Mouse (Mus musculus) Muller cell, postnatal 12 days (primary cell): Measurements from ENCODE around the gene Inhbc.
"Not testable (repeated sequence)": the region's sequence is repeated elsewhere in the genome, so short reads cannot be mapped to it uniquely, and the experiment has no call there.

ENCODE experiments used
- DNase-seq: peaks from one replicate; pipeline ENCODE4 v3.0.0-alpha.2; 2015; ENCODE audit errors: inconsistent ontology term

Inhbc gene

DNA sequence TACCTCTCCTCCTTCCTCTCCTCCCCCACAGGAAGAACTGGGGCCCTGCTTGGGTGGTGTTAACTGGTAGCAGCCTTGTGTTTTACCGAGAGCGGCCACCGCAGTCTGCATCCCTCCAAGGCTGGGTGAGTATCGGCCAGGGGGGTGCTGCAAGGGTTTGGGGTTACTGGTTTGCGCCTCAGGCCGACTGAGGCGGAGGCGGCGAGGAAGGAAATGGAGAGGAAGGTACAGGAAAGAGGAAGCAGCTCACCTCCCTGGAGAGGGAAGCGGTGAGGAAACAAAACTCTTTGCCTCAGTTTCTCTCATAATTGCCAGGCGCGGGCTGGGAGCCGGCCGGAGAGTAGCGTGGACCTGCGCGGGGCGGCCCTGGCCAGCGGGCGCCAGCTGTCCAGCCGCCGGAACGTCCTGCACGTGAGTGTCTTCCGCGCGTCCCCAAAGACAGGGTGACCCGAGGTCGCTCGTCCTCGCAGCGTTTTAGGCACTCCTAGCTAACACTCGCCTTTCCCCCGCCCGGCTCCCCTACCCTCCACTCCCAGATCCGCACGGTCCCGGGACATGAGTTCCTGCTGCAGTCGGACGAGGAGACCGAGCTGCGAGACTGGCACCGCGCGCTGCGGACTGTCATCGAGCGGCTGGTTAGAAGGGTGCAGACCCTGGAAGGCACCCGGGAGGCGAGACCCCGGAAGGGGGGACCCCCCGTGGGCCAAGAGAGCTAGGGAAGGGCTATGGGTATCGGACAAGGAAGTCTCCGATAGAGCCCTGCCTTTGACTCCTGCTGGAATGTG is 44.0 kb downstream of the Inhbc start:
- peak; percentile 38 for DNase-seq

DNA sequence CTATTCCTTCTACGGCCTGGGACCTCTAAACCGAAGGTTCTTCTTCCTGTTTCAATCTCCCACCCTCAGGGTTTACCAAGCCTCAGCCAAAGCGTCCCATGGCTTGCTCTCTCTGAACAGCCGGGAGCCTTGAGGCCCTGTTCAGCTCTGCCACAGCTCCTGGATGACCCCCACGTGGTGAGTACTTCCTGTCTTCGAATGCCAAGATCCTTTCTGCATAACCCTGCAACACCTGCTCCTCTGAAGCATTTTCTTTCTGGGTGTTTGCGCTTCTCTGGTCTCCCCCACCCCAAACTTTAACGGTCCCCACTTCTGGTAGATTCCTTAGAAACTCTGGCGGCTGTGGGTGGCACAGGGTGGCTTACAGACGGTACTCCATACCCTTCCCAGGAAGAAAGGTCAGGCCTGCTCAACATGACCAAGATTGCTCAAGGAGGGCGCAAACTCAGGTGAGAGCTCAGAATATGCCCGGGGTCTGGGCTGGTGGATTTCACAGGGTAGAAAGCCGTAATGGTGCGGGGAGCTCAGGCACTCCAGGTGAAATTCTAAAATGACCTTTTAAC is 44.7 kb downstream of the Inhbc start:
- DNase-seq, result no peak

DNA sequence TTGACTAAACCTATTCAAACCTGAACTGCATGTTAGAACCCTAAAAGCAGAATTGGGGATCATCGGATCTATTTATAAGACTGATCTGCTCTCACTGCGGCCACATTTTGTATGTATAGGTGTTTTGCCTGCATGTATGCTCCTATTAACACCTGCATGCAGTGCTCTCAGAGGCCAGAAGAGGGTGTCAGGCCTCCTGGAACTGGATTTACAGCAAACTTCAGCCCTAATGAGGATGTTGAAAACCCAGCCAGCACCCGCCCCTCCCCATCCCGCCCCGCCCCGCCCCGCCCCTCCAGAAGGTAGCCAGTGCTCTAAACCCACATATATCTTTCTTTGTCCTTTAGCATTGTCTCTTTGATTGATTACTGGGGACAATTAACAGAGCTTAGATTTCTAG is 45.7 kb downstream of the Inhbc start:
- DNase-seq, result peak; percentile 23

DNA sequence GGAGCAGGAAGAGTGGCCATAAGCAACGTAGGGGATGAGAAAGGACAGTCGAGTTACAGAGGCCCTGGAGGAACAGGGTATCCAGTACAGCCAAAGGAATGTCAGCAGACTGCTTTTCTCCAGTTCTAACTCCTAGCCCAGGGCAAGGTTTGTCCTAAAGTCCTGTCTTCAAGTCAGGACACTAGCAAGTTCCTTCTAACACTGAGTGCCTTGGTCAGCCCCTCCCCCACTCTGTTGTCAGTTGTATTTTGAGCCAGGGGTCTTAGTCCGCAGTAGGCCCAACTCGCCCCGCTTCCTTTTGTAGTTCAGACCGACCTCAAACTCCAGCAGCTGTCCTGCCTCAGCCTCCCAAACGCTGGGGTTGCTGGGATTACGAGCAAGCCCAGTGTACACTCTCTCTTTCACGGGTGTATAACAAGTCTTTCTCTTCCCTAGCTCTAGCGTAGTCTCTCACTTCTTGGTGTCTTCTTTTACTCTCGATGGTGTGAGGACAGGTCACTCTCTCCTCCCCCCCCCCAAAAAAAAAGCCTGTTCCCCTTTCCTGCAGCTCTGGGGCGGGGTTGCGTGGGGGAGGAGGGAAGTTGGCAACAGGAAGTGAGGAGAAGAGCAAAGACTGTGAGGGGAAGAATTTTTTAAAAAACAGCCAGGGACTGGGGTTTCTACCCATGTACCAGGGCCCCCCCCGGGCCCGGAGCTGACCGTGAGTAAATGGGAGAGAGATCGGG is 46.9 kb downstream of the Inhbc start:
- DNase-seq, result no peak

DNA sequence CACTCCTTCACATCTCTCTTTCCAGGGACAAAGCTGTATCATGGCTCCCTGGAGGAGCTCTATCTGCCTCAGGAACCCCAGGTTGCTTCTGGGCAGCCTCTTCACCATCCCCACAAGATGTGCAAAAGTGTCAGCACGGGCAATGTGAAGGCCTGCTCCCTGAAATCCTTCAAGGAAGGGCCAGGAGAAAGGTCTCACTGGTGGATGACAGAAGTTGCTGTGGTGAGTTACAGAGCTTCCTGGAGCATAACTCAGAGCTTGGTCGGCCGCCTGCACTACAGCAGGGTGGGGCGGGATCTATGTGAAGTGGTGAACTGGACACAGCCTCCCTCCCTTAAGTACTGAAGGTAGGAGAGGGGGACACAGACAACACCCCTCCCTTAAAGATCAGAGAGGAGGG is 47.6 kb downstream of the Inhbc start:
- DNase-seq, result no peak

DNA sequence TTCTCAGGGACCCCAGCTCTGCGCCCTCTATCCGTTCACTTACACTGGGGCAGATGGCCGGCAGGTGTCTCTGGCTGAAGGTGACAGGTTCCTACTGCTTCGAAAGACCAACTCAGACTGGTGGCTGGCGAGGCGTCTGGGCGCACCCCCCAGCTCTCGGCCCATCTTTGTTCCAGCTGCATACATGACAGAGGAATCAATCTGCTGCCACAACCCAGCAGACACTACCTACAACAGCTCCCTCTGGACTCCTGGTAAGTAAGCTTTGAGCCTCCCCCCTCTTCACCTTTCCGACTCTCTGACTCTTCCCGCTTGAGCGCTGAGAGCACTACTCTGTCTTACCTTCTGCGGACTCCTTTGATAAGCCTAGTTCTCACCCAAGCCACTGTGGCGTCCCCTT is 48.1 kb downstream of the Inhbc start:
- DNase-seq, result no peak

DNA sequence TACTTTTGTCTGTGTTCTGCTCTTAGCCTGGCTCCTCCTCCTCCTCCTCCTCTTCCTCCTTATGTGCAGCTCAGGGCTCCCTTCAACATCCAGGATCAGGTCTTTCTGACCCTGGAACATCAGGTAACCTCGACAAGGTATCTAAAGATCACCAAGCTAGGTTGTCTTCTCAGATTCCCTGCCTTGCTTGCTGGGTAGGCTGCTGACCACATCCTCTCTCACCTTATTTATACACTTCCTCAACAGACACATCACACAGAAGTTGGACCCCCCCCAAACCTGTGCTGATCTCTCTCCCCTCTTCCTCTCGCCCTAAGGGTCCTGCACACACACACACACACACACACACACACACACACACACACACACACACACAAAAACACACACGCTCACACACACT is 48.6 kb downstream of the Inhbc start, which contains the start of gene Arhgap9:
Arhgap9 (plus strand) TSS at position 344 of the 400 bp plus-strand sequence.
- DNase-seq, result no peak

DNA sequence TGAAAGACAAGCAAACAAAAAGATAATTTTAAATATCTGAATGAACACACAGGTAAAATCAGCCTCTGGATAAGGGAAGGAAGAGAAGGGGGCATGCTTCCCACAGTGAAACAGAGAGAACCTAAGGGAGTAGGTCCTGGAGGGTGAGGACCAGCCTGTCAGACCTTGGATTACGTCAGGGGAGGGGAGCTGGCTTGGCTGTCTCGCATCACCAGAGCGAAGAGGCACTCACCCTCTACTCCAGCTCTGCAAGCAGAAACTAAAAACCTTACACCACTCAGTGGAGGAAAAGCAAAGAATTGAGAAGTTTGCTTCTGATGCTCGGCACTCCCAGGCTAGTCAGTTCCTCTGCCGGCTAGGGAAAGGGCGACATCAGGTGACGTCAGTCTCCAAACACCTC is 50.3 kb downstream of the Inhbc start:
- no peak for DNase-seq

DNA sequence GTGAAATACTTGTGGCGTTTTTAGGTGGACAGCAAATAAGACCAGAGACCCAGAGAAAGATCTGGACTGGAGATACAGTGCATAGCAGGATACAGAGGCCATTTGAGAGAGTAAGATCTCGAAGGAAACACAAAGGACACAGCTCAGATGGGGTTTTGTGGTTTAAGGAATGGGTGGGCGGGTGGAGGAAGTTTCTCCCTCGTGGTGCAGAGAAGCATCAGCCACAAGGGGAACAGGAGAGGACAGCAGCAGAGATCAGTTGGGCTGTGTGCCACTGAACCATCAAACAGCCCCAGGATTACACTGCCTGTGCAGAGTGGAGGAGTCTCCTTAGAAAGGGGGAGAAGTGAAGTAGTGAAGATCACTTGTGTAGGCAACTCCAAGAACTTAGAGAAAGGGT is 52.2 kb downstream of the Inhbc start:
- DNase-seq, result no peak

DNA sequence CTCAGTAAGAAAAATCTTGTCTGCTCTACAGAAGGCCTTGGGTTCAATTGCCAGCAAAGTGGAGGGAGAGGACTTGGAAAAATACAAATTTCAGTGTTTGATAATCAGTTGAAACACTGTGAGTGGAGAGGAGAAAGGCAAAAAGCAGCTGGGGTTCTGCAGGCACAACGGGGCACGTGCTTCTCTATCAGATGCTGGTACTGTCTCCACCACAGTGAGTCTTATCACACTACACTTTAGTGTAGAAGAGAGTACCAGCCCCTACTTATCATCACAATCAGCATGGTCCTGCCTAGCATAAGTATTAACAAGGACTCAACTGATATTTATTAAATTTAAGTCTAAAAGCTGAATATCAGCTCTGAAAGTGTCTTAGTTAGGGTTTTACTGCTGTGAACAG is 53.0 kb downstream of the Inhbc start:
- DNase-seq, result no peak

DNA sequence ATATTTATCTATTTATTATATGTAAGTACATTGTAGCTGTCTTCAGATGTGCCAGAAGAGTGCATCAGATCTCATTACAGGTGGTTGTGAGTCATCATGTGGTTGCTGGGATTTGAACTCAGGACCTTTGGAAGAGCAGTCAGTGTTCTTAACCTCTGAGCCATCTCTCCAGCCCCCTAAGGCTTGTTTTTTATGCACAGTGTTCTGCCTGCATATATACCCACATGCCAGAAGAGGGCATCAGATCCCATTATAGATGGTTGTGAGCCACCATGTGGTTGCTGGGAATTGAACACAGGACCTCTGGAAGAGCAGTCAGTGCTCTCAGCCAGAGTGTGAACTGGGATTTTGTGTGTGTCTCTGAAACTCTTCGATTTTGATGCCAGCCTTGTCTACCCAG is 55.3 kb downstream of the Inhbc start:
- not testable (repeated sequence) for DNase-seq

DNA sequence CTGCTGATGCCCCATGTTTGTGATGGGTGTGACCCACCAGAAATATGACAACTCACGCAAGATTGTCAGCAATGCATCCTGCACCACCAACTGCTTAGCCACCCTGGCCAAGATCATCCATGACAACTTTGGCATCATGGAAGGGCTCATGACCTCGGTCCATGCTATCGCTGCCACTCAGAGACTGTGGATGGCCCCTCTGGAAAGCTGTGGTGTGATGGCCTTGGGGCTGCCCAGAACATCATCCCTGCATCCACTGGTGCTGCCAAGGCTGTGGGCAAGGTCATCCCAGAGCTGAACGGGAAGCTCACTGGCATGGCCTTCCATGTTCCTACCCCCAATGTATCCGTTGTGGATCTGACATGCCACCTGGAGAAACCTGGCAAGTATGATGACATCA is 56.7 kb downstream of the Inhbc start:
- not testable (repeated sequence) for DNase-seq

DNA sequence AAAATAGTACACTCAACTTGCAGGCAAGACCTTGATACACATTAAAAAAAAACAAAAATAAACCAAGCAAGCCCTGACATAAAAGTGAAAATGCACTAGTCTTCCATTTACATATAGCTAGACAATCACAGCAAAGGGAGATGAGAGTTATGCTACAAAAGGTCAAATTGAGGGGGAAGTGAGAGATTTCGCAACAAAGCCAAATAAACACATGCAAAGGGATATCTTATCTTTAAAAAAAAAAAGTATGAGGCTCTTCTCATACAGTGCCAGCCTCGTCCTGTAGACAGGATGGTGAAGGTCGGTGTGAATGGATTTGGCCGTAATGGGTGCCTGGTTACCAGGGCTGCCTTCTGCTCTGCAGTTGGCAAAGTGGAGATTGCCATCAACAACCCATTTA is 57.4 kb downstream of the Inhbc start:
- DNase-seq, result no peak

DNA sequence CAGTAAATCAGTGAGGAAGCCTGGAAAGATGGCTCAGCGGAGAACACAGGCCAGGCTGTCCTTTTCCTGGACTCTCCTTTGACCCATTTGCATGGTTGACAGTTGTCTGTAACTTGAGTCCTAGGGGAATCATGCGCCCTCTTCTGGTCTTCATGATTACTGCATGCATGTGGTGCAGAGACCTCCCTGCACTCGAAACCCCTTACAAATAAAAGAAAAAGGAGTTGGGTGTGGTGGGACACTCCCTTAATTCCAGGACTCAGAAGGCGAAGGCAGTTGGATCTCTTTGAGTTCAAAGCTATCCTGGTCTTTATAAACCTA is 57.9 kb downstream of the Inhbc start:
- DNase-seq, result peak; percentile 78

DNA sequence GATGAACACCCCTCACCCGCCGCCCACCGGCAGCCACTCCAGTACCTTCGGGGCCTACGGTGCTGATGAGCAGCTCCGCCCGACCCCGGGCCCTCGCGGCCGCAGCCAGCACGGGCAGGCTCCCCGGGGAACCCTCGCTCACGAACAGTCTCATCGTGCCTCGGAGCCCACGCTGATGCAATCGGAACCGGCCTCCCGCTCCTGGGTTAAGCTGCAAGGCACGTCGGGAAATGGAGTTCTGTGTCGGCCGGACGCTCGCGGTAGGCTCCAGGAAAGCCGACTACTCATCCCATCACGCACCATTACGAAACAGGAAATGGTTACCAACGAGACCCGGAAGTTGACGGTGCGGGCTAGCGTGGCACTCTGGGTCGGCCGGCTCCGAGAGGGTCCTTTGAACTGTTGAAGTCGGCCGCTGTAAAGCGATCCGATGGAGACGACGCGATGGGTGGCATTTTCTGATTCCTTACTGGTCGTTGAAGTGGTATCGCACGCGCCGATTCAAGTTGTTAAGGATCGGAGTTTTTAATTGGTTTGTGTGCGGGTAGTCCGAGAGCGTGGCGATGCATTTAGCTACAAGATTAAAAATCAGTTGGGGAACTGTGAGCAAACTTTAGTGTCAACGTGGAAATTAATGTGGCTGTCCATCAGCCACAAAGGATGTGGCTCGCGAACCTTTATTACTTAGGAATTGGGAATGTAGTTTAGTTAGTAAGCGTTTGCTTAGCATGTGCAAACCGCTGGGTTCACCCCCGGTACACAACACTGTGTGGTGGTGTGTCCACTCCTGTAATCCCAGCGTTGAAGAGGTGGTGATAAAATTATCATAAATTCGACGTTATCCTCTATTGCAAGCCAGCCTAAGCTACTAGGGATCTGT is 58.5 kb downstream of the Inhbc start, which contains the start of gene Mars:
Mars (minus strand) TSS at position 311 of the 880 bp plus-strand sequence.
- peak; percentile 95 for DNase-seq

DNA sequence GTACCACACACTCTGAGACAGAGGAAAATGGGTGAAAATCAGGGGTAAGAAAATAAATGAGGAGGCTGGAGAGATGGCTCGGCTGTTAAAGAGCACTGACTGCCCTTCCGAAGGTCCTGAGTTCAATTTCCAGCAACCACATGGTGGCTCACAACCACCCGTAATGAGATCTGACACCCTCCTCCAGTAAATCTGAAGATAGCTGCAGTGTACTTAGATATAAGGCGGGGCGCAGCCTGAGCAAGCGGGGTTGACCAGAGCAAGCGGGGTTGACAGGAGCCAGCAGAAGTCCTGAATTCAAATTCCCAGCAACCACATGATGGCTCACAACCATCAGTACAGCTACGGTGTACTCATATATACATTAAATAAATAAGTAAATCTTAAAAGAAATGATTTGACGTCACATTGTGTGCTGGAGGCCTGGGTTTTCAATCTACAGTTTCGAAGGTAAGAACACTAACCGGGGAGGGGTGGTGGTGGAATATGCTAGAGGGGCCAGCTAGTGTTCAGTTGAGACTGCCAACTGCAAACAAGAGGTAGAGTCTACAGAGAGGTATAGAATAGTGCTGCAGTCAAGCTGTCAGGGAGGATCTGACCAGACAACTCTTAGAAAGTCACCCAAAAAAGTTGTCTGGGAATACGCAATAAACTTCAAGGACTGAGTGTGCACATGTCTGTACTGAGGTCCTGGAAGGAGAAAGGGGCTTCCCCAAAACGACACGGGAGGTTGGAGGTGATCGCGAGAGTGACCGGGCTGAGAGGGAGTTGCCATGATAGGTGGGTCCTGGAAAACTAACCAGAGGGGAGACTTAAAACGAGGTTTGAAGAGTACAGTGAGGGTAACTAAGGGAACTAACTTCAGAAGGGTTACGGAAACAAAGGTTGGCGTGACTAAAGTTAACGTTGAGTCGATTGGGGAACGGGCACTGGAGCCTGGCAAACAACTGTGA is 59.4 kb downstream of the Inhbc start:
- DNase-seq, result peak; percentile 75

DNA sequence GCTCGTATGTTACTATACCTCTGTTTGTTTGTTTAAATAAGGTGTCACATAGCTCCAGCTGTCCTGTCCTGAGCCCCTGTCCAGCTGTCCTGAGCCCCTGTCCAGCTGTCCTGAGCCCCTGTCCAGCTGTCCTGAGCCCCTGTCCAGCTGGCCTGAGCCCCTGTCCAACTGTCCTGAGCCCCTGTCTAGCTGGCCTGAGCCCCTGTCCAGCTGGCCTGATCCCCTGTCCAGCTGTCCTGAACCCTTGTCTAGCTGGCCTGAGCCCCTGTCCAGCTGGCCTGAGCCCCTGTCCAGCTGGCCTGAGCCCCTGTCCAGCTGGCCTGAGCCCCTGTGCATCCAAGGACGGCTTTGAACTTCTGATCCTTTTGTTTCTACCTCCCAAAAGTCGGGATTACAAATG is 61.1 kb downstream of the Inhbc start:
- not testable (repeated sequence) for DNase-seq
